Mouse (Mus musculus) heart, postnatal 0 days (tissue): Measurements from ENCODE around the gene Hexdc. TPM values are rescaled to one million over a fixed set of nuclear protein-coding genes. Genes with fewer than 3 reads are reported as not detected.
A peak's percentile ranks its signal among the peaks of the same experiment; 100 is the strongest.

Experiments used
- ATAC-seq: fragments of 200-750 bp; cut with Nextera tagmentation; 2 replicates; pipeline ENCODE4 v1.8.0; 2017; ENCODE audit warnings: low read depth, moderate number of reproducible peaks, moderate library complexity; ENCODE audit not compliant: insufficient read depth
- DNase-seq: peaks from one replicate; pipeline ENCODE4 v3.0.0-alpha.2; 2016; ENCODE audit warnings: low spot score
- H3K27ac ChIP-seq: fragments of 300-500 bp; sonication (generic); 2 replicates; pipeline ENCODE4 v1.5.1; 2014; ENCODE audit warnings: low read depth, mild to moderate bottlenecking
- H3K27me3 ChIP-seq: fragments of 300-500 bp; sonication (generic); 2 replicates; pipeline ENCODE4 v1.6.1; 2014; ENCODE audit warnings: low read length, mixed read lengths; ENCODE audit not compliant: control insufficient read depth, insufficient read depth
- H3K36me3 ChIP-seq: fragments of 300-500 bp; sonication (generic); replicated peaks from 2 replicates; pipeline ENCODE4 v1.6.1; 2014; ENCODE audit warnings: low read length, mixed read lengths; ENCODE audit not compliant: control insufficient read depth, insufficient read depth
- H3K4me1 ChIP-seq: fragments of 300-500 bp; sonication (generic); 2 replicates; pipeline ENCODE4 v1.6.1; 2014; ENCODE audit warnings: antibody characterized with exemption; ENCODE audit not compliant: control insufficient read depth, insufficient read depth
- H3K4me2 ChIP-seq: fragments of 300-500 bp; sonication (generic); 2 replicates; pipeline ENCODE4 v1.6.1; 2014; ENCODE audit warnings: low read depth, mild to moderate bottlenecking, low read length, moderate library complexity
- H3K4me3 ChIP-seq: fragments of 300-500 bp; sonication (generic); 2 replicates; pipeline ENCODE4 v1.5.1; 2014; ENCODE audit warnings: low read depth, low read length
- H3K9ac ChIP-seq: fragments of 300-500 bp; sonication (generic); replicated peaks from 2 replicates; pipeline ENCODE4 v1.6.1; 2014; ENCODE audit warnings: low read depth, low read length, mixed read lengths
- H3K9me3 ChIP-seq: fragments of 300-500 bp; sonication (generic); replicated peaks from 2 replicates; pipeline ENCODE4 v1.6.1; 2016; ENCODE audit warnings: low read length; ENCODE audit not compliant: control insufficient read depth
- CTCF ChIP-seq: IDR thresholded peaks from 2 replicates; pipeline ENCODE4 v1.5.1; 2016; ENCODE audit warnings: antibody characterized with exemption, control low read depth, low read depth
- EP300 ChIP-seq: IDR thresholded peaks from 2 replicates; pipeline ENCODE4 v1.6.1; 2016; ENCODE audit warnings: antibody characterized with exemption, low read depth
- WGBS: fragments of 180-500 bp; shearing (Covaris S2); extraction: QIAGEN DNeasy Blood & Tissue Kit; methylation state at CpG from one replicate; pipeline ENCODE4 v1.1.7; 2014; 5-methylcytosine and 5-hydroxymethylcytosine counted together
- polyA plus RNA-seq: library from polyadenylated mRNA; unstranded; fragments of >200 nt; fragmentation: Nextera tagmentation; extraction: Ambion mirVana; gene quantifications from 2 replicates; pipeline ENCODE4 v1.2.1, GENCODE M21; 2015
- total RNA-seq: library from RNA; depleted of rRNA; stranded (reverse); fragments of >200 nt; gene quantifications from 2 replicates; pipeline ENCODE4 v1.2.3, GENCODE M21; 2014; ENCODE audit warnings: low replicate concordance

The Hexdc gene
- total and polyA plus RNA-seq, 2 experiments from 2014 or later, result 6.4 to 36.6 TPM

GRCm38 (mm10) chr11:121229018-121229439 lies 24.8 kb downstream of the Hexdc start, which contains the start of gene Cybc1:
Cybc1 (minus strand) TSS chr11:121229322.
- Histone ChIP-seq H3K9ac (peak within 1 kb of the TSS; percentile 68), H3K36me3 (peaks cover 26% of the 10 kb centered on the region), H3K9me3 (no peaks in the 10 kb centered on the region), H3K27me3 (no peaks in the 10 kb centered on the region), H3K4me3 (peak within 1 kb of the TSS; percentile 77), H3K4me2 (peak within 1 kb of the TSS; percentile 90), H3K27ac (peak within 1 kb of the TSS; percentile 79), H3K4me1 (peaks cover 9% of the 10 kb centered on the region)
- ATAC-seq (peak; percentile 84), DNase-seq (peak; percentile 80)
- no peak for TF ChIP-seq EP300
- TF ChIP-seq CTCF, result no peak
- under 1% methylated on average over 23 of the region's 23 CpGs for WGBS

GRCm38 (mm10) chr11:121231191-121231590 lies 27.0 kb downstream of the Hexdc start:
- Histone ChIP-seq H3K36me3 (peaks cover 5% of the 10 kb centered on the region; the same call in 1 of the 2 replicates), H3K9ac (no peak overlapping the region), H3K4me3 (no peak overlapping the region), H3K27me3 (no peaks in the 10 kb centered on the region), H3K4me2 (no peak overlapping the region), H3K4me1 (peaks cover 15% of the 10 kb centered on the region), H3K9me3 (no peaks in the 10 kb centered on the region), H3K27ac (peak overlapping the region; percentile 59)
- 81% methylated on average over 4 of the region's 4 CpGs for WGBS
- ATAC-seq (no peak), DNase-seq (no peak)
- TF ChIP-seq CTCF (no peak), EP300 (no peak)

- Histone ChIP-seq H3K27me3 (no peaks in the 10 kb centered on the region), H3K4me3 (no peak overlapping the region), H3K36me3 (no peaks in the 10 kb centered on the region; the same call in 1 of the 2 replicates), H3K27ac (peak overlapping the region; percentile 59), H3K4me2 (no peak overlapping the region), H3K9ac (no peak overlapping the region), H3K9me3 (no peaks in the 10 kb centered on the region), H3K4me1 (peaks cover 17% of the 10 kb centered on the region)
- peak; percentile 64 for DNase-seq
- TF ChIP-seq EP300 (no peak), CTCF (no peak)
- 37% methylated on average over 4 of the region's 4 CpGs for WGBS
- no peak for ATAC-seq
Measured at GRCm38 (mm10) chr11:121231628-121232291, 27.5 kb downstream of the Hexdc start.

GRCm38 (mm10) chr11:121232706-121233105 lies 28.5 kb downstream of the Hexdc start:
- Histone ChIP-seq H3K36me3 (no peaks in the 10 kb centered on the region), H3K4me1 (peaks cover 16% of the 10 kb centered on the region), H3K27ac (peak overlapping the region; percentile 7; the same call in 1 of the 2 replicates), H3K4me3 (no peak overlapping the region), H3K9me3 (no peaks in the 10 kb centered on the region), H3K9ac (no peak overlapping the region), H3K27me3 (no peaks in the 10 kb centered on the region), H3K4me2 (no peak overlapping the region)
- no peak for DNase-seq
- TF ChIP-seq EP300, result no peak
- TF ChIP-seq CTCF, result no peak
- ATAC-seq, result no peak
- WGBS, result 20% methylated on average over 4 of the region's 4 CpGs

- H3K9me3 ChIP-seq, result no peaks in the 10 kb centered on the region
- peaks cover 19% of the 10 kb centered on the region for H3K4me1 ChIP-seq
- DNase-seq (no peak), ATAC-seq (no peak)
- 31% methylated on average over 9 of the region's 9 CpGs for WGBS
- no peak overlapping the region for H3K9ac ChIP-seq
- H3K27me3 ChIP-seq, result no peaks in the 10 kb centered on the region
- TF ChIP-seq CTCF, result peak; percentile 46
- no peak for TF ChIP-seq EP300
- H3K4me2 ChIP-seq, result peak overlapping the region; percentile 73
- no peak overlapping the region for H3K4me3 ChIP-seq
- no peaks in the 10 kb centered on the region for H3K36me3 ChIP-seq
- peak overlapping the region; percentile 99 for H3K27ac ChIP-seq
Measured at GRCm38 (mm10) chr11:121235475-121236238, 31.4 kb downstream of the Hexdc start.
